Mouse (Mus musculus) frontal cortex, postnatal 10 days (tissue): ENCODE measurements at regions not wholly inside any gene's neighbourhood (a gene's known extent, or its start where the extent isn't known, plus 50 kb on each side); places are given as distances from the start of the nearest gene placed in this dataset.
A peak's percentile ranks its signal among the peaks of the same experiment; 100 is the strongest.

ENCODE experiments used
- DNase-seq, 2 experiments: peaks; one replicate each; pipeline ENCODE4 v3.0.0; 2022; ENCODE audit warnings: low spot score in 2 of 2, mixed read lengths in 1 of 2

- no peak for DNase-seq
Observed at GRCm38 (mm10) chr14:15273107-15273506, 165.7 kb downstream of the Lrrc3b start.

GRCm38 (mm10) chr14:15272364-15272763, 166.4 kb downstream of the Lrrc3b start:
- DNase-seq, result no peak

DNA sequence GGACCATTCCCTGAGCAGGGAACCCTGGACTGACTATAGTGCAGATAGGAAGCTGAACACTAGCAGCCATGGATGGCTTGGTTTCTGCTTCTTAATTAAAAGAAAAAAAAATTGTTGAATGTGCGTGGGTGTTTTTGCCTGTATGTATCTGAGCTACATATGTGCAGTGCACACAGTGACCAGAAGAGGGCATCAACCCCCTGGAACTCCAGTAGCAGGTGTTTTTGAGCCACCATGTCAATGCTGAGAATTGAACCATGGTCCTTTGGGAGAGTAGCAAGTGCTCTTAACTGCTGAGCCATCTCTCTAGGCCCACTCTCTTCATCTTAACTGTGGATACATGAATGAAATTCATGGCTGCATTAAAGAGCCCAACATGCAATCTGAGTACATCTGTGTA, 172.5 kb downstream of the Lrrc3b start:
- no peak for DNase-seq

GRCm38 (mm10) chr14:15262996-15263395, 175.8 kb downstream of the Lrrc3b start:
- DNase-seq, result no peak

DNA sequence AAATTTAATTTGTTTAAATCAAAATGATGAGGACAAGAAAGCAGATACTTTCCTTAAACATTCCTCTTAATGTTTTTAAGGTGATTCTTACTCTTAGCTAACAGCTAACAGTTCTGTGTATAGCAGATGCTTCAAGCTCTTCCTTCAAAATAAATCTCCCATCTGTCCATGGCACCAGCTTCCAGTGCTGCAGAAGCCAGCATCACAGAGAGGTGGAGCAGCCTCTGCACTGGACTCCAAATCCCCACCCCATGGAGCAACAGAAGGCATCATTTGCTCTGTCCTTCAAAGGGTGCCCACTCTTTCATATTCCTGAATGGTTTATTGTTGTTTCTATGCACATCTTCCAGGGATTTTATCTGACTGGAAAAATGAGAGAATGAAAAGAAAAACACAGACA, 183.1 kb downstream of the Lrrc3b start:
- peak in 1 of 2 experiments; percentile 6 for DNase-seq

DNA sequence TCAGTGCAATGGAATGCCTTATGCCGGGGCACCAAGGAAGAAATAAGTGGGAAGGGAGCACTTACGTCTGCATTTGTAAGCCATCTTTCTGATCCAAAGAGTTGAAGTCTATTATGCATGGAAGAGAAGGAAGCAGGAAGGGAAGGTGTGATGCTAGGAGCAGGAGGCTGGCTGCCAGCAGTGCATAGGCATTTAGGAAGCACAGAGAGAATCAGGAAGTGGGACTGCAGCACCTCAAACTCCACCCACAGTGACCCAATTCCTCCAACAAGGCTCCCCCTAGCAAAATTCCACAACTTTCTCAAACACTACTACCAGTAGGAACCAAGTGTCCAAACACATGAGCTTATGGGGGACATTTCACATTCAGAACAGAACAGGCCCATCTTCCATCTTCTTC, 233.2 kb downstream of the Lrrc3b start:
- no peak for DNase-seq

DNA sequence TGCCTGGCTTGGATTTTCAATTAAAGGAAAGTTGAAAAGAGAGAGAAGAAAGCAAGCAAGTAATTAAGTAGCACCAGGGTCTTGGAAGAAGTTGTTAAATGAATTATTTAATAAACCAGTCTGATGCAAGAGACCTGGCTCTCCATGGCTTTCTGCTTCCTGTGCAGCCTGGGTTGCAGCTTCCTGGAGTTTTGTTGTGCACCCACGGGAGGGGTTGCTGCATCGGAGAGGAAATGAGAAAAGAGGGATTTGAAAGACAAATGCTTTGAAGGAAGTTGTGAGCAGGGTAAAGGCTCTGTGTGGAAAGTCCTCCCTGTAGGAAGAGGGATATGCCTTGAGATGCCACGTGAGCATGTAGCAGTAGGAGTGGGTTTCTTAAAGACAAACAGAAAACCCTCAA, 234.5 kb downstream of the Lrrc3b start:
- no peak for DNase-seq
